Comparison of ENCODE assay signal across 8 mouse cellular contexts in genomic region chr15:99055511-99055961, GRCm38 (mm10). TPM values are rescaled to one million over a fixed set of nuclear protein-coding genes. Genes with fewer than 3 reads are reported as not detected.
DNase-seq lines count a peak whose midpoint lies in the region; ATAC-seq and TF ChIP-seq lines count a peak whose summit lies in the region.

No protein-coding gene starts in this region.

- H3K27ac ChIP-seq in gastrocnemius, adult 2 months, result no peak overlapping the region
- no peak overlapping the region for H3K27ac ChIP-seq in embryonic facial prominence, embryonic 12.5 days
- no peak overlapping the region for H3K27ac ChIP-seq in hindbrain, embryonic 14.5 days
- H3K27ac ChIP-seq in liver, postnatal 0 days (ENCODE audit: low read depth), result no peak overlapping the region
- H3K27ac ChIP-seq in stomach, postnatal 0 days (replicated peaks), result no peak overlapping the region

- peaks cover 50% of the 10 kb centered on the region for H3K4me1 ChIP-seq in E14TG2a.4 (replicated peaks; ENCODE audit: low read depth, low read length)
- peaks cover 21% of the 10 kb centered on the region for H3K4me1 ChIP-seq in embryonic facial prominence, embryonic 12.5 days
- peaks cover 10% of the 10 kb centered on the region for H3K4me1 ChIP-seq in hindbrain, embryonic 14.5 days (replicated peaks; ENCODE audit: control insufficient read depth, insufficient read depth, low read length)
- H3K4me1 ChIP-seq in liver, postnatal 0 days (ENCODE audit: insufficient read depth), result peaks cover 9% of the 10 kb centered on the region
- H3K4me1 ChIP-seq in stomach, postnatal 0 days (replicated peaks; ENCODE audit: control insufficient read depth, insufficient read depth), result peaks cover 6% of the 10 kb centered on the region; the same call in 1 of the 2 replicates

- peak overlapping the region; percentile 69 for H3K4me3 ChIP-seq in gastrocnemius, adult 2 months
- peak overlapping the region; percentile 79 for H3K4me3 ChIP-seq in E14TG2a.4 (replicated peaks; ENCODE audit: low read length)
- H3K4me3 ChIP-seq in embryonic facial prominence, embryonic 12.5 days, result peak overlapping the region; percentile 38
- H3K4me3 ChIP-seq in hindbrain, embryonic 14.5 days (replicated peaks; ENCODE audit: low read length), result peak overlapping the region; percentile 38
- H3K4me3 ChIP-seq in liver, postnatal 0 days (ENCODE audit: low read depth, low read length), result peak overlapping the region; percentile 14
- H3K4me3 ChIP-seq in stomach, postnatal 0 days (ENCODE audit: low read depth, low read length), result peak overlapping the region; percentile 36

- no peaks in the 10 kb centered on the region for H3K36me3 ChIP-seq in E14TG2a.4 (ENCODE audit: insufficient read depth, low read length)
- H3K36me3 ChIP-seq in embryonic facial prominence, embryonic 12.5 days, result no peaks in the 10 kb centered on the region
- no peaks in the 10 kb centered on the region for H3K36me3 ChIP-seq in hindbrain, embryonic 14.5 days (replicated peaks; ENCODE audit: control insufficient read depth, insufficient read depth)
- no peaks in the 10 kb centered on the region for H3K36me3 ChIP-seq in liver, postnatal 0 days (replicated peaks; ENCODE audit: insufficient read depth, low read length)
- no peaks in the 10 kb centered on the region for H3K36me3 ChIP-seq in stomach, postnatal 0 days (ENCODE audit: control insufficient read depth, insufficient read depth, low read length)

- intact Hi-C loops in gastrocnemius, adult 2 months (cut with DNase I), result loop anchor here (10.0 kb wide), 1 partner anchor 149 kb away; no protein-coding TSS in a partner anchor

- peak overlapping the region; percentile 45 for H3K9ac ChIP-seq in embryonic facial prominence, embryonic 12.5 days
- H3K9ac ChIP-seq in hindbrain, embryonic 14.5 days, result peak overlapping the region; percentile 42
- H3K9ac ChIP-seq in liver, postnatal 0 days (replicated peaks), result no peak overlapping the region
- 0 out of 2 replicates have a peak overlapping the region, but pooled peaks have one; percentile 1 for H3K9ac ChIP-seq in stomach, postnatal 0 days (ENCODE audit: low read length)

- no peak for TF ChIP-seq EP300 in liver, postnatal 0 days (IDR thresholded peaks at IDR 0.05; ENCODE audit: low read depth)
- no peak for TF ChIP-seq EP300 in stomach, postnatal 0 days (optimal IDR thresholded peaks at IDR 0.05)

- H3K4me2 ChIP-seq in embryonic facial prominence, embryonic 12.5 days (replicated peaks), result peak overlapping the region; percentile 65
- H3K4me2 ChIP-seq in hindbrain, embryonic 14.5 days (replicated peaks), result peak overlapping the region; percentile 63
- peak overlapping the region; percentile 44 for H3K4me2 ChIP-seq in liver, postnatal 0 days (ENCODE audit: low read depth, low read length)
- peak overlapping the region; percentile 62 for H3K4me2 ChIP-seq in stomach, postnatal 0 days (replicated peaks; ENCODE audit: low read depth)

- 0 out of 2 replicates have a peak, but pooled peaks cover 6% of the 10 kb centered on the region for H3K9me3 ChIP-seq in E14TG2a.4 (ENCODE audit: low read length)
- H3K9me3 ChIP-seq in embryonic facial prominence, embryonic 12.5 days, result no peaks in the 10 kb centered on the region
- no peaks in the 10 kb centered on the region for H3K9me3 ChIP-seq in hindbrain, embryonic 14.5 days (ENCODE audit: control insufficient read depth, low read length)
- no peaks in the 10 kb centered on the region for H3K9me3 ChIP-seq in liver, postnatal 0 days (ENCODE audit: low read length)
- no peaks in the 10 kb centered on the region for H3K9me3 ChIP-seq in stomach, postnatal 0 days (ENCODE audit: control insufficient read depth, low read length)

- H3K27me3 ChIP-seq in E14TG2a.4 (ENCODE audit: insufficient read depth, low read length), result peaks cover 88% of the 10 kb centered on the region
- H3K27me3 ChIP-seq in embryonic facial prominence, embryonic 12.5 days, result peaks cover 77% of the 10 kb centered on the region
- H3K27me3 ChIP-seq in hindbrain, embryonic 14.5 days (ENCODE audit: control insufficient read depth, insufficient read depth, low read length), result peaks cover 78% of the 10 kb centered on the region
- H3K27me3 ChIP-seq in liver, postnatal 0 days (ENCODE audit: insufficient read depth, low read length), result peaks cover 70% of the 10 kb centered on the region
- peaks cover 10% of the 10 kb centered on the region; the same call in 1 of the 2 replicates for H3K27me3 ChIP-seq in stomach, postnatal 0 days (ENCODE audit: control insufficient read depth, insufficient read depth, low read length)

- no peak for TF ChIP-seq CTCF in gastrocnemius, adult 2 months (IDR thresholded peaks at IDR 0.05)
- TF ChIP-seq CTCF in E14TG2a.4 (conservative IDR thresholded peaks at IDR 0.05; ENCODE audit: low read length), result no peak
- TF ChIP-seq CTCF in liver, postnatal 0 days (IDR thresholded peaks at IDR 0.05; ENCODE audit: low read depth), result no peak
- TF ChIP-seq CTCF in stomach, postnatal 0 days (IDR thresholded peaks at IDR 0.05; ENCODE audit: low read depth), result no peak

- WGBS in embryonic facial prominence, embryonic 12.5 days, result under 1% methylated on average over 37 of the region's 37 CpGs
- 0% methylated on average over 33 of the region's 37 CpGs for WGBS in hindbrain, embryonic 14.5 days
- 1% methylated on average over 32 of the region's 37 CpGs for WGBS in liver, postnatal 0 days (ENCODE audit: insufficient replicate concordance)
- under 1% methylated on average over 36 of the region's 37 CpGs for WGBS in stomach, postnatal 0 days

- DNase-seq in gastrocnemius, adult 2 months, result peak; percentile 52
- DNase-seq in gastrocnemius, adult 18-20 months (ENCODE audit: low spot score), result no peak
- peak; percentile 67 for DNase-seq in hindbrain, embryonic 14.5 days (ENCODE audit: low spot score)
- DNase-seq in liver, postnatal 0 days, result peak; percentile 34
- peak; percentile 46 for DNase-seq in stomach, postnatal 0 days (ENCODE audit: low spot score)
- DNase-seq in spleen, postnatal 10 days (ENCODE audit: low spot score in 2 of 2), result no peak

- ATAC-seq in embryonic facial prominence, embryonic 12.5 days (ENCODE audit: insufficient number of reproducible peaks, insufficient read depth, low FRiP score, low TSS enrichment), result no peak
- ATAC-seq in hindbrain, embryonic 14.5 days (ENCODE audit: low FRiP score), result no peak
- peak; percentile 63 for ATAC-seq in liver, postnatal 0 days
- ATAC-seq in stomach, postnatal 0 days (ENCODE audit: low FRiP score, low TSS enrichment), result peak; percentile 39

RNA-seq across cellular contexts. Expression of gene Prph, which starts 0.6 kb away (rescaled TPM):
- 1 to 10 TPM in 1 of 2 experiments, under 1 TPM in 1; 0.31 to 1.2 TPM for total RNA-seq in gastrocnemius, adult 2 months (2021)
- under 1 TPM; 0.43 to 0.88 TPM for total RNA-seq in gastrocnemius, adult 18-20 months (2021)
- 35.6 and 50.9 TPM in 2 replicates for polyA plus RNA-seq in embryonic facial prominence, embryonic 12.5 days (2016; fragmentation: Nextera tagmentation; extraction: Ambion mirVana)
- 77.9 and 79.5 TPM in 2 replicates for polyA plus RNA-seq in hindbrain, embryonic 14.5 days (2014; fragmentation: Nextera tagmentation; extraction: Ambion mirVana)
- 0.53 and 0.85 TPM in 2 replicates for polyA plus RNA-seq in liver, postnatal 0 days (2015; fragmentation: Nextera tagmentation; extraction: Ambion mirVana)
- polyA plus RNA-seq in stomach, postnatal 0 days (2015; fragmentation: Nextera tagmentation; extraction: Ambion mirVana), result 25.7 and 28.6 TPM in 2 replicates

RNA-seq across cellular contexts. Expression of gene Troap, which starts 18.8 kb away (rescaled TPM):
- total RNA-seq in gastrocnemius, adult 2 months (2021), result not detected
- total RNA-seq in gastrocnemius, adult 18-20 months (2021), result under 1 TPM in 1 of 2 experiments, not detected in 1; 0.21 TPM
- 38.5 and 39.0 TPM in 2 replicates for polyA plus RNA-seq in embryonic facial prominence, embryonic 12.5 days (2016; fragmentation: Nextera tagmentation; extraction: Ambion mirVana)
- polyA plus RNA-seq in hindbrain, embryonic 14.5 days (2014; fragmentation: Nextera tagmentation; extraction: Ambion mirVana), result 3.7 and 4.0 TPM in 2 replicates
- 5.6 and 6.7 TPM in 2 replicates for polyA plus RNA-seq in liver, postnatal 0 days (2015; fragmentation: Nextera tagmentation; extraction: Ambion mirVana)
- polyA plus RNA-seq in stomach, postnatal 0 days (2015; fragmentation: Nextera tagmentation; extraction: Ambion mirVana), result 5.1 and 7.1 TPM in 2 replicates

RNA-seq across cellular contexts. Expression of gene Tuba1c, which starts 25.8 kb away (rescaled TPM):
- 1 to 10 TPM; 7.1 to 7.7 TPM for total RNA-seq in gastrocnemius, adult 2 months (2021)
- total RNA-seq in gastrocnemius, adult 18-20 months (2021), result 1 to 10 TPM; 5.4 to 9.9 TPM
- polyA plus RNA-seq in embryonic facial prominence, embryonic 12.5 days (2016; fragmentation: Nextera tagmentation; extraction: Ambion mirVana), result 98.8 and 103 TPM in 2 replicates
- polyA plus RNA-seq in hindbrain, embryonic 14.5 days (2014; fragmentation: Nextera tagmentation; extraction: Ambion mirVana), result 21.7 and 24.2 TPM in 2 replicates
- 149 and 152 TPM in 2 replicates for polyA plus RNA-seq in liver, postnatal 0 days (2015; fragmentation: Nextera tagmentation; extraction: Ambion mirVana)
- polyA plus RNA-seq in stomach, postnatal 0 days (2015; fragmentation: Nextera tagmentation; extraction: Ambion mirVana), result 145 and 159 TPM in 2 replicates

RNA-seq across cellular contexts. Expression of gene C1ql4, which starts 32.1 kb away (rescaled TPM):
- not detected for total RNA-seq in gastrocnemius, adult 2 months (2021)
- total RNA-seq in gastrocnemius, adult 18-20 months (2021), result not detected
- 0.42 and 0.46 TPM in 2 replicates for polyA plus RNA-seq in embryonic facial prominence, embryonic 12.5 days (2016; fragmentation: Nextera tagmentation; extraction: Ambion mirVana)
- polyA plus RNA-seq in hindbrain, embryonic 14.5 days (2014; fragmentation: Nextera tagmentation; extraction: Ambion mirVana), result 4.7 and 6.6 TPM in 2 replicates
- polyA plus RNA-seq in liver, postnatal 0 days (2015; fragmentation: Nextera tagmentation; extraction: Ambion mirVana), result 0.12 TPM in 1 of 2 replicates, not detected in the other
- not detected in 2 replicates for polyA plus RNA-seq in stomach, postnatal 0 days (2015; fragmentation: Nextera tagmentation; extraction: Ambion mirVana)

RNA-seq across cellular contexts. Expression of gene Dnajc22, which starts 37.4 kb away (rescaled TPM):
- not detected for total RNA-seq in gastrocnemius, adult 2 months (2021)
- total RNA-seq in gastrocnemius, adult 18-20 months (2021), result under 1 TPM in 1 of 2 experiments, not detected in 1; 0.19 TPM
- polyA plus RNA-seq in embryonic facial prominence, embryonic 12.5 days (2016; fragmentation: Nextera tagmentation; extraction: Ambion mirVana), result 0.70 and 0.75 TPM in 2 replicates
- 0.52 and 1.0 TPM in 2 replicates for polyA plus RNA-seq in hindbrain, embryonic 14.5 days (2014; fragmentation: Nextera tagmentation; extraction: Ambion mirVana)
- 28.2 and 29.6 TPM in 2 replicates for polyA plus RNA-seq in liver, postnatal 0 days (2015; fragmentation: Nextera tagmentation; extraction: Ambion mirVana)
- polyA plus RNA-seq in stomach, postnatal 0 days (2015; fragmentation: Nextera tagmentation; extraction: Ambion mirVana), result 13.5 and 14.4 TPM in 2 replicates

Comparison
In these comparisons a context has a peak if more than half of its experiments do, and no peak if none do; other contexts are left out.
1. DNase-seq: peak in gastrocnemius, adult 2 months (single experiment), hindbrain, embryonic 14.5 days (single experiment), liver, postnatal 0 days (single experiment) and stomach, postnatal 0 days (single experiment); none in gastrocnemius, adult 18-20 months (single experiment) and spleen, postnatal 10 days (0 of 2).
2. H3K4me3 ChIP-seq: peak in every context shown above with its lines; median percentile 79 in E14TG2a.4; 69 in gastrocnemius, adult 2 months; 38 in embryonic facial prominence, embryonic 12.5 days; 38 in hindbrain, embryonic 14.5 days; 36 in stomach, postnatal 0 days; 14 in liver, postnatal 0 days.
3. ATAC-seq: peak in liver, postnatal 0 days (single experiment) and stomach, postnatal 0 days (single experiment); none in embryonic facial prominence, embryonic 12.5 days (single experiment) and hindbrain, embryonic 14.5 days (single experiment).
4. RNA of gene Prph, which starts 0.6 kb away (polyA plus RNA-seq): 77.9 to 79.5 TPM in hindbrain, embryonic 14.5 days, 35.6 to 50.9 TPM in embryonic facial prominence, embryonic 12.5 days and 25.7 to 28.6 TPM in stomach, postnatal 0 days; 0.53 to 0.85 TPM in liver, postnatal 0 days; every median in the first group is over 10 times any median in the second.
5. Peak in every context shown above with its lines, with median percentiles within 50 percentile points of each other: H3K4me2 ChIP-seq.